Mouse (Mus musculus) G1E (cell line): ENCODE results near the gene Ccl27a.
"Not testable (repeated sequence)": the region's sequence is repeated elsewhere in the genome, so short reads cannot be mapped to it uniquely, and the experiment has no call there.

Source experiments
- CTCF ChIP-seq: IDR thresholded peaks from 2 replicates; pipeline ENCODE4 v1.5.1; 2012; ENCODE audit warnings: low read depth, low read length, inconsistent platforms, mixed read lengths
- GATA1 ChIP-seq: IDR thresholded peaks from 2 replicates; pipeline ENCODE4 v1.6.1; 2012; ENCODE audit warnings: borderline replicate concordance, low read length, inconsistent platforms, mixed read lengths
- GATA2 ChIP-seq: IDR thresholded peaks from 2 replicates; pipeline ENCODE4 v1.6.1; 2012; ENCODE audit warnings: low read depth, low read length, inconsistent platforms, borderline replicate concordance
- POLR2AphosphoS5 ChIP-seq: IDR thresholded peaks from 2 replicates; pipeline ENCODE4 v1.6.1; 2012; ENCODE audit warnings: low read depth, low read length, inconsistent platforms; ENCODE audit not compliant: insufficient replicate concordance
- TAL1 ChIP-seq: conservative IDR thresholded peaks from 2 replicates; pipeline ENCODE4 v1.6.1; 2012; ENCODE audit warnings: low read depth, low read length, inconsistent platforms, mixed read lengths

- TF ChIP-seq CTCF, POLR2AphosphoS5, GATA2, GATA1, TAL1: not testable (repeated sequence)
Observed at GRCm38 (mm10) chr4:41767301-41767700, 6.7 kb downstream of the Ccl27a start.
